Mouse (Mus musculus) hematopoietic multipotent progenitor cell, adult 10-12 weeks (in vitro differentiated cells): ENCODE data around the gene Ubxn1. TPM values are rescaled to one million over a fixed set of nuclear protein-coding genes. Genes with fewer than 3 reads are reported as not detected.

ENCODE experiments used
- polyA plus RNA-seq: library from polyadenylated mRNA; stranded (reverse); fragments of >175 nt; gene quantifications from 2 replicates; pipeline ENCODE4 v1.2.3, GENCODE M21; 2012; ENCODE audit warnings: low replicate concordance

The Ubxn1 gene
- 106 and 169 TPM in 2 replicates for polyA plus RNA-seq

GRCm38 (mm10) chr19:8871267-8872186 lies at the start of gene Ubxn1:
TSS of gene Ubxn1 (plus strand) at chr19:8871496.

DNA sequence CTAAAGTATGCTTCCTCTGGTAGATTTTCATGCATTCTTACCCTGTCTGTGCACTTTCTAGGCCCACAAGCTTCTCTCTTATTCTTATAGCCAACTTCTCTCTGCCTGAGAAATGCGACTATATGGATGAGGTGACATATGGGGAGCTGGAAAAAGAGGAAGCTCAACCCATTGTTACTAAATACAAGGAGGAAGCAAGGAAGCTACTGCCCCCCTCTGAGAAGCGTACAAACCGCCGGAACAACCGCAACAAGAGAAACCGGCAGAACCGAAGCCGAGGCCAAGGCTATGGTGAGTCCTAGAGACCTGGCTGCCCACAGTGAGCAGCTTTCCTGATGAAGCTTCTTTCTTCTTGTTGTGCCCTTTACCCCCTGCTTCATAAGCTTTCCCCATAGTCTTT lies 41.6 kb upstream of the Ubxn1 start, which contains the start of gene AC129217.1:
Gene AC129217.1 (plus strand): TSS at position 114 of the 400 bp plus-strand sequence.

DNA sequence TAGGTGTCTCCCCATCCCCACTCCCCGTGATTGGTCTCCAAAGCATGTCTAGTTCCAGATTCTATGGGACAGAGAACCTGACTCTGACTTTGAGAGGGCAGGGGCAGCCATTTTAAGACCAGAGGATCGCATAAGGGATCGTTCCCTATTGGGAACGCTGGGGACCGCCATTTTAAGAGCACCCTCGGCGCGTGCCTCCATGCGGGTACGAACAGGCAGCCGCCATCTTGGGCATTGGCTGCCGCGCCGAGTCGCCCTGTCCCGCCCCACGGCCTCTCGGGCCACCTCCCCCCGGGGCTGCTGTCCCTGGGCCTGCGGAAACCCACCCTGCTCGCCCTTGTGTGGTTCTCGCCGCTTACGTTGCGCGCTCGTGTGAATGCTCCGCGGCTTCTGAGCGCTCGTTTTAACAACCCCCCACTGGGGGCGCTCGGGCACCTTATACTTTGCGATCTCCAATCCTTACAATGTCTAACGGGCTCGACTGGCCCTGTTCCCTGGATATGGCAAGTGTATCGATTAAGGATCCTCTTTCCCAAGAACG lies 34.0 kb upstream of the Ubxn1 start, which contains the start of gene Bscl2:
Gene Bscl2 (plus strand): TSS at position 217 of the 541 bp plus-strand sequence.

DNA sequence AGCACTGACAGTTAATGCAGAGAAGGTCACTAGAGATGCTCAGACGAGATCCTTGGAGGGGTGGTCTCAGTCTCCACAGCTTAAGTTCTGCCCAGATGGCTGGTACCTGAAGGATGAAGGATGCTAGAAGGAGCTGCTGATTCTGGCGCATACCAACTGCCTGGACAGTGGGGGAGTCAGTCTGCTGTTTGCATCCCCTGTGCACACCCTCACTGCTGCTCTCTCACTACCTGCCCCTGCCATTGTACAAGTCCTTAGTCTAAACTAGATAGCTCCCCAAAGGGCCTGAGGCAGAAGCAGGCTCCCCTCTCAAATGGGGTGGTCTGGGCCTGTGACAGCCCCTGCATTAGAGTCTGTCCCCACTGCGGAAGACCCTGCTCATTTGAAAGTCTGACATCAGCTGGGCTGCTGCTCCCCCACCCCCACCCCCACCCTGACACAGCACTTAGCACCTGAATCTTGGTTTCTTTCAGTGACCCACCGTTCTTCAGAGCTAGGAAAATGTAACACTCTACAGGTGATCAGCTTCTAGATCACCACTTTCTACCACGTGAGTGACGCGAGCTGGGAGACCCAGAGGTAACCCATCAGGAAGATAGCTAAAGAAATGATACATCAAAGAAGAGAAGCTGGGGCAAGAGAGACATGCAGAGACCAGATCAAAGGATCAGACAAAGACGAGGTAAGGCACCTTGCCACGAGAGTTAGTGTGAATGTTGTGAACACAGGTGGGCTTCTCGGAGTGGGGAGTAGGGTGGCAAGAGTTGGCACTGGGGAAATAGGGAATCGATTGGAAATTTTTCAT lies 32.0 kb upstream of the Ubxn1 start, which contains the start of gene Gng3:
Gene Gng3 (minus strand): TSS at position 92 of the 805 bp plus-strand sequence.

GRCm38 (mm10) chr19:8850402-8850901 lies 20.8 kb upstream of the Ubxn1 start, which contains the start of gene Lrrn4cl:
TSS of gene Lrrn4cl (plus strand) at chr19:8850768.

GRCm38 (mm10) chr19:8880311-8881033 lies 9.2 kb downstream of the Ubxn1 start, which contains the start of gene Uqcc3:
TSS of gene Uqcc3 (minus strand) at chr19:8880923.

DNA sequence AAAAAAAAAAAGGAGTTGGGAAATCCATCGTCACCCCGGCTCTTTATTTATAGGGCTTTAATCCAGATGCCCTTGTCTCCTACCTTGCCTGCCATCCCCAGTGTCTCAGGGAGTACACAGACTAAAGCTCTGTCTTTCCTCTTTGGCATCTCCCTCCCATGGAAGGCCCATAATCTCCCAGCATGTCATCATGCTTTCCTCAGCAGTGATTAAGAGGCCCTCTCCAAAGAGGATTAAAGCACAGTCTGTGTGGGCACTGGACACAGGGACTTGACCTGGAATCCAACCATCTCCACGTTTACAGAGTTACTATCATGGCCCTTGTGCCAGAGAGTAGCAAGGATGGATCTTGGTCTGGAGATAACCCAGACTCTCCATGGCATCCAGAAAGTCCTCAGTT lies 12.3 kb downstream of the Ubxn1 start, which contains the start of the genes Lbhd1 and Gm49403:
Gene Lbhd1 (plus strand): TSS at position 117 of the 400 bp plus-strand sequence.
Gene Gm49403 (plus strand): TSS at position 315 of the 400 bp plus-strand sequence.

GRCm38 (mm10) chr19:8888511-8889385 lies 17.5 kb downstream of the Ubxn1 start, which contains the start of the genes 1810009A15Rik and Gm49416:
TSS of gene 1810009A15Rik (plus strand) at chr19:8888853.
TSS of gene Gm49416 (plus strand) at chr19:8888926.

GRCm38 (mm10) chr19:8892829-8893766 lies 21.8 kb downstream of the Ubxn1 start, which contains the start of gene Ints5:
TSS of gene Ints5 (plus strand) at chr19:8893005.

GRCm38 (mm10) chr19:8897865-8898495 lies 26.7 kb downstream of the Ubxn1 start, which contains the start of gene Ganab:
TSS of gene Ganab (plus strand) at chr19:8898071.

GRCm38 (mm10) chr19:8920073-8920736 lies 48.9 kb downstream of the Ubxn1 start, which contains the start of gene B3gat3:
TSS of gene B3gat3 (plus strand) at chr19:8920374.

Other genes starting within 250 kb of the Ubxn1 start
- not detected in 2 replicates for gene Chrm1, start 207.7 kb upstream of the Ubxn1 start, polyA plus RNA-seq
- 87.6 and 107 TPM in 2 replicates for gene Slc3a2, start 148.1 kb upstream of the Ubxn1 start, polyA plus RNA-seq
- 14.1 and 19.6 TPM in 2 replicates for gene Wdr74, start 135.7 kb upstream of the Ubxn1 start, polyA plus RNA-seq
- gene 1700092M07Rik, start 130.8 kb upstream of the Ubxn1 start, polyA plus RNA-seq = 0.47 TPM in 1 of 2 replicates, not detected in the other
- gene Stx5a, start 130.1 kb upstream of the Ubxn1 start, polyA plus RNA-seq = 33.5 and 37.6 TPM in 2 replicates
- gene Nxf1, start 114.4 kb upstream of the Ubxn1 start, polyA plus RNA-seq = 85.7 and 111 TPM in 2 replicates
- gene Tmem223, start 100.5 kb upstream of the Ubxn1 start, polyA plus RNA-seq = 40.2 and 65.2 TPM in 2 replicates
- gene Tmem179b, start 97.0 kb upstream of the Ubxn1 start, polyA plus RNA-seq = 27.4 and 93.5 TPM in 2 replicates
- gene Taf6l, start 85.1 kb upstream of the Ubxn1 start, polyA plus RNA-seq = 18.5 and 32.1 TPM in 2 replicates
- gene Polr2g, start 72.9 kb upstream of the Ubxn1 start, polyA plus RNA-seq = 6.5 and 12.8 TPM in 2 replicates
- 1.5 and 2.5 TPM in 2 replicates for gene Zbtb3, start 68.9 kb upstream of the Ubxn1 start, polyA plus RNA-seq
- 6.1 and 6.4 TPM in 2 replicates for gene Ttc9c, start 52.2 kb upstream of the Ubxn1 start, polyA plus RNA-seq
- gene Hnrnpul2, start 51.5 kb upstream of the Ubxn1 start, polyA plus RNA-seq = 83.1 and 207 TPM in 2 replicates
- gene AC129217.1, start 41.7 kb upstream of the Ubxn1 start, polyA plus RNA-seq = 71.4 and 191 TPM in 2 replicates
- 65.8 and 85.4 TPM in 2 replicates for gene Bscl2, start 34.0 kb upstream of the Ubxn1 start, polyA plus RNA-seq
- 0.07 and 0.16 TPM in 2 replicates for gene Gng3, start 32.3 kb upstream of the Ubxn1 start, polyA plus RNA-seq
- gene Lrrn4cl, start 20.7 kb upstream of the Ubxn1 start, polyA plus RNA-seq = 0.12 TPM in 1 of 2 replicates, not detected in the other
- gene Uqcc3, start 9.4 kb downstream of the Ubxn1 start, polyA plus RNA-seq = 39.7 and 52.0 TPM in 2 replicates
- gene Lbhd1, start 12.2 kb downstream of the Ubxn1 start, polyA plus RNA-seq = 0.17 and 0.48 TPM in 2 replicates
- not detected in 2 replicates for gene Gm49403, start 12.4 kb downstream of the Ubxn1 start, polyA plus RNA-seq
- gene 1810009A15Rik, start 17.4 kb downstream of the Ubxn1 start, polyA plus RNA-seq = 10.0 and 58.5 TPM in 2 replicates
- 5.1 TPM in 1 of 2 replicates, not detected in the other for gene Gm49416, start 17.4 kb downstream of the Ubxn1 start, polyA plus RNA-seq
- 30.0 and 30.8 TPM in 2 replicates for gene Ints5, start 21.5 kb downstream of the Ubxn1 start, polyA plus RNA-seq
- gene Ganab, start 26.6 kb downstream of the Ubxn1 start, polyA plus RNA-seq = 45.2 and 49.2 TPM in 2 replicates
- gene B3gat3, start 48.9 kb downstream of the Ubxn1 start, polyA plus RNA-seq = 169 and 181 TPM in 2 replicates
- gene Rom1, start 57.9 kb downstream of the Ubxn1 start, polyA plus RNA-seq = 13.0 and 33.9 TPM in 2 replicates
- 90.5 and 184 TPM in 2 replicates for gene Eml3, start 58.1 kb downstream of the Ubxn1 start, polyA plus RNA-seq
- gene Mta2, start 70.4 kb downstream of the Ubxn1 start, polyA plus RNA-seq = 55.2 and 56.3 TPM in 2 replicates
- gene Tut1, start 82.4 kb downstream of the Ubxn1 start, polyA plus RNA-seq = 33.0 and 33.4 TPM in 2 replicates
- gene Eef1g, start 95.5 kb downstream of the Ubxn1 start, polyA plus RNA-seq = 21.6 and 58.7 TPM in 2 replicates
- 112 and 248 TPM in 2 replicates for gene Ahnak, start 117.8 kb downstream of the Ubxn1 start, polyA plus RNA-seq
- not detected in 2 replicates for gene Scgb1a1, start 216.5 kb downstream of the Ubxn1 start, polyA plus RNA-seq